Mouse (Mus musculus): ENCODE measurements around the gene Myo1d. TPM values are rescaled to one million over a fixed set of nuclear protein-coding genes. Genes with fewer than 3 reads are reported as not detected.

Myo1d gene
- total and polyA plus RNA-seq, 3 experiments = 15.9 to 81.1 (median 41.7) TPM

DNA sequence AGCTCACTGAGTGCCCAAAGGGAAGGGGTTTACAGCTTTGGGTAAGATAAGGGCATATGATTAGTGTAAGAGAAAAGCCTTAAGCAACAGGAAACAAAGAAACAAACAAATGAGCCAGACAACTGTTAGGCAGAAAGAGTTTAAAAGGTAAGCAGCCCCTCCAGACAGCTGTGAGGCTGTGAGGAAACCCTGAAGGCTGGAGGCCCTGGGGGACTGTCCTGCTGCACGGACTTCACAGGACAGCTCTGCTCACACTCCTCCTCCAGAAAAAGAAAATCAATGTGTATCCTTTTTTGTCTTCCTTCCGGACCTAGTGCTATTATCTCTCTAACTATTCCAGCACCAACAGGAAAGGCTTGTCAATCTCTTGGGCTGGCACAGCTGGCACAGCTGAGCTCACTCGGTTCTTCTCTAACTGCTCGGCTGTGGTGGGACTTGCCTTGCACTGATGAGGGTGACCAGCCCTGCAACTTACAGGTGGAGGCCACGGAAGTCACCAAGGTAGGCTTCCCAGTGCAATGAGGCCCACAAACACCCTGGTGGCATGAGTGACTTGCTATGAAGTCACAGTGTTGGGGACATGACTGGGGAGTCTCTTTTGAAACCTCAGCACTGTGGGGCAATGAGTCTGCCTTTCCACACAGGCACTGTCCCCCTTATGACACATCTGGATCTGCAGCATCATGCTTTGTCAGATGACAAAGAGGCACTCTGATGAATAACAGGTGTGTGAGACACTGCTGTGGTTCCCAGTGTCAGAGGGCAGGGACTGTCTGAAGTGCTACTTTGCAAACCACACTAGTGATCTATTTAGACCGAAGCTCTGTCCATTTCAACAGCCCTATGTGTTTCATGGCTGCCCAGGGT, 275.1 kb downstream of the Myo1d start:
- H3K9ac ChIP-seq (ENCODE audit: control insufficient read depth, low read depth, low read length, poor library complexity, severe bottlenecking) = no peak overlapping the region
- H3K27me3 ChIP-seq (ENCODE audit: control insufficient read depth in 1 of 2, insufficient read depth in 2 of 2, low read length in 2 of 2) = no peaks in the 10 kb centered on the region
- no peak for DNase-seq (ENCODE audit: low read depth, low spot score)
- no peak for TF ChIP-seq TAL1 (IDR thresholded peaks at IDR 0.05; ENCODE audit: low read length)
- no peak for TF ChIP-seq HCFC1 (IDR thresholded peaks at IDR 0.05; ENCODE audit: low read depth, low read length)
- TF ChIP-seq POLR2AphosphoS5 (IDR thresholded peaks at IDR 0.05; ENCODE audit: borderline replicate concordance, low read depth, low read length) = no peak
- no peak for TF ChIP-seq USF2 (IDR thresholded peaks at IDR 0.05; ENCODE audit: borderline replicate concordance in 1 of 2, insufficient read depth in 1 of 2, low read depth in 1 of 2, low read length in 2 of 2)
- no peak for TF ChIP-seq CHD2 (IDR thresholded peaks at IDR 0.05; ENCODE audit: low read length)
- TF ChIP-seq ETS1 (IDR thresholded peaks at IDR 0.05; ENCODE audit: low read depth, low read length) = no peak
- no peak for TF ChIP-seq KAT2A (conservative IDR thresholded peaks at IDR 0.05; ENCODE audit: low read depth, low read length)
- TF ChIP-seq MEF2A (IDR thresholded peaks at IDR 0.05; ENCODE audit: extremely low read depth, insufficient replicate concordance, low read depth, low read length, poor library complexity, severe bottlenecking) = no peak
- TF ChIP-seq UBTF (IDR thresholded peaks at IDR 0.05; ENCODE audit: borderline replicate concordance, insufficient read depth, low read depth, low read length) = no peak
- no peak for TF ChIP-seq MYC (IDR thresholded peaks at IDR 0.05; ENCODE audit: low read depth, low read length)
- no peak for TF ChIP-seq ZNF384 (IDR thresholded peaks at IDR 0.05; ENCODE audit: low read depth, low read length)
- no peaks in the 10 kb centered on the region for H3K9me3 ChIP-seq (replicated peaks; ENCODE audit: insufficient read depth, low read length)
- no peaks in the 10 kb centered on the region for H3K79me2 ChIP-seq (ENCODE audit: control insufficient read depth, insufficient read depth, low read length, poor library complexity)
- no peak overlapping the region for H3K27ac ChIP-seq (ENCODE audit: control insufficient read depth, low read depth, low read length)
- H3K4me1 ChIP-seq (ENCODE audit: control insufficient read depth in 1 of 2, insufficient read depth in 2 of 2, low read length in 2 of 2) = no peaks in the 10 kb centered on the region
- H3K4me3 ChIP-seq (ENCODE audit: control insufficient read depth in 1 of 2, insufficient read depth in 1 of 2, low read depth in 2 of 2, low read length in 2 of 2) = no peak overlapping the region
- no peaks in the 10 kb centered on the region for H3K36me3 ChIP-seq (ENCODE audit: control insufficient read depth in 1 of 2, insufficient read depth in 2 of 2, low read length in 2 of 2)

GRCm38 (mm10) chr11:80503726-80504452, 275.9 kb downstream of the Myo1d start:
- no peaks in the 10 kb centered on the region for H3K79me2 ChIP-seq (ENCODE audit: control insufficient read depth, insufficient read depth, low read length, poor library complexity)
- H3K27ac ChIP-seq (ENCODE audit: control insufficient read depth, low read depth, low read length) = no peak overlapping the region
- no peak for DNase-seq (ENCODE audit: low read depth, low spot score)
- no peaks in the 10 kb centered on the region for H3K9me3 ChIP-seq (replicated peaks; ENCODE audit: insufficient read depth, low read length)
- no peak overlapping the region for H3K4me3 ChIP-seq (ENCODE audit: control insufficient read depth in 1 of 2, insufficient read depth in 1 of 2, low read depth in 2 of 2, low read length in 2 of 2)
- TF ChIP-seq GATA1 (IDR thresholded peaks at IDR 0.05; ENCODE audit: low read depth, low read length) = no peak
- no peak for TF ChIP-seq RCOR1 (IDR thresholded peaks at IDR 0.05; ENCODE audit: low read depth, low read length)
- no peak for TF ChIP-seq ELF1 (IDR thresholded peaks at IDR 0.05; ENCODE audit: low read depth, low read length)
- no peak for TF ChIP-seq MYC (IDR thresholded peaks at IDR 0.05; ENCODE audit: low read depth, low read length)
- no peak for TF ChIP-seq HCFC1 (IDR thresholded peaks at IDR 0.05; ENCODE audit: low read depth, low read length)
- no peak for TF ChIP-seq NRF1 (IDR thresholded peaks at IDR 0.05; ENCODE audit: insufficient read depth, low read depth, low read length, poor library complexity, severe bottlenecking)
- TF ChIP-seq POLR2A (IDR thresholded peaks at IDR 0.05; ENCODE audit: control insufficient read depth in 1 of 2, insufficient read depth in 1 of 2, low read depth in 1 of 2, low read length in 2 of 2, poor library complexity in 1 of 2) = no peak
- TF ChIP-seq KAT2A (conservative IDR thresholded peaks at IDR 0.05; ENCODE audit: low read depth, low read length) = no peak
- no peak for TF ChIP-seq ZNF384 (IDR thresholded peaks at IDR 0.05; ENCODE audit: low read depth, low read length)
- no peak for TF ChIP-seq POLR2AphosphoS2 (IDR thresholded peaks at IDR 0.05; ENCODE audit: low read length)
- TF ChIP-seq EP300 (IDR thresholded peaks at IDR 0.05; ENCODE audit: low read depth in 1 of 2, low read length in 2 of 2) = no peak
- TF ChIP-seq ZKSCAN1 (IDR thresholded peaks at IDR 0.05; ENCODE audit: low read depth, low read length) = no peak
- no peak for TF ChIP-seq NELFE (IDR thresholded peaks at IDR 0.05; ENCODE audit: low read depth, low read length)
- TF ChIP-seq MAX (IDR thresholded peaks at IDR 0.05; ENCODE audit: low read length) = no peak
- no peaks in the 10 kb centered on the region for H3K36me3 ChIP-seq (ENCODE audit: control insufficient read depth in 1 of 2, insufficient read depth in 2 of 2, low read length in 2 of 2)
- no peak overlapping the region for H3K9ac ChIP-seq (ENCODE audit: control insufficient read depth, low read depth, low read length, poor library complexity, severe bottlenecking)
- H3K4me1 ChIP-seq (ENCODE audit: control insufficient read depth in 1 of 2, insufficient read depth in 2 of 2, low read length in 2 of 2) = no peaks in the 10 kb centered on the region
- H3K27me3 ChIP-seq (ENCODE audit: control insufficient read depth in 1 of 2, insufficient read depth in 2 of 2, low read length in 2 of 2) = no peaks in the 10 kb centered on the region

All from MEL (cell line).